Mouse (Mus musculus) liver, embryonic 14.5 days (tissue): Measurements from ENCODE around the gene Apex1. TPM values are rescaled to one million over a fixed set of nuclear protein-coding genes. Genes with fewer than 3 reads are reported as not detected.

Experiments
- ATAC-seq: fragments of 200-750 bp; cut with Nextera tagmentation; 2 replicates; pipeline ENCODE4 v1.8.0; 2017; ENCODE audit warnings: moderate number of reproducible peaks, mild to moderate bottlenecking, moderate library complexity; ENCODE audit not compliant: insufficient read depth
- DNase-seq, 3 experiments: peaks; one replicate each; pipeline ENCODE4 v3.0.0-alpha.2; 2012 to 2013; ENCODE audit warnings: low read depth in 3 of 3, low spot score in 3 of 3
- H3K27ac ChIP-seq: fragments of 300-500 bp; sonication (generic); 2 replicates; pipeline ENCODE4 v1.5.1; 2014; ENCODE audit warnings: moderate library complexity, mild to moderate bottlenecking, control low read depth, inconsistent platforms
- H3K27me3 ChIP-seq: fragments of 300-500 bp; sonication (generic); 2 replicates; pipeline ENCODE4 v1.6.1; 2014; ENCODE audit warnings: mild to moderate bottlenecking, low read length, moderate library complexity; ENCODE audit not compliant: control insufficient read depth, insufficient read depth
- H3K36me3 ChIP-seq: fragments of 300-500 bp; sonication (generic); replicated peaks from 2 replicates; pipeline ENCODE4 v1.6.1; 2014; ENCODE audit warnings: low read depth; ENCODE audit not compliant: control insufficient read depth, insufficient read depth
- H3K4me1 ChIP-seq, 2 experiments: fragments of 200-500 bp in 1 of 2; fragments of 300-500 bp in 1 of 2; sonication (generic) in 1 of 2; replicated peaks; 2 replicates each; pipeline ENCODE4 v1.6.1; 2012 to 2014; ENCODE audit warnings: antibody characterized with exemption in 1 of 2, inconsistent platforms in 1 of 2, low read length in 1 of 2; ENCODE audit not compliant: control insufficient read depth in 2 of 2, insufficient read depth in 2 of 2
- H3K4me2 ChIP-seq: fragments of 300-500 bp; sonication (generic); 2 replicates; pipeline ENCODE4 v1.6.1; 2014; ENCODE audit warnings: low read depth, mild to moderate bottlenecking, control low read depth, moderate library complexity
- H3K4me3 ChIP-seq, 2 experiments: fragments of 200-500 bp in 1 of 2; fragments of 300-500 bp in 1 of 2; sonication (generic) in 1 of 2; 2 replicates each; pipeline ENCODE4 v1.5.1; 2012 to 2014; ENCODE audit warnings: low read depth in 2 of 2, low read length in 2 of 2, mild to moderate bottlenecking in 2 of 2, control low read depth in 1 of 2, inconsistent platforms in 1 of 2, moderate library complexity in 1 of 2; ENCODE audit not compliant: insufficient read depth in 1 of 2
- H3K9ac ChIP-seq: fragments of 300-500 bp; sonication (generic); replicated peaks from 2 replicates; pipeline ENCODE4 v1.6.1; 2014; ENCODE audit warnings: mild to moderate bottlenecking, control low read depth, moderate library complexity
- H3K9me3 ChIP-seq: fragments of 300-500 bp; sonication (generic); 2 replicates; pipeline ENCODE4 v1.6.1; 2016; ENCODE audit warnings: low read length, mixed read lengths; ENCODE audit not compliant: control insufficient read depth
- CTCF ChIP-seq: IDR thresholded peaks from 2 replicates; pipeline ENCODE4 v1.5.1; 2016; ENCODE audit warnings: antibody characterized with exemption, low read depth, control low read depth
- EP300 ChIP-seq: IDR thresholded peaks from 2 replicates; pipeline ENCODE4 v1.6.1; 2016; ENCODE audit warnings: antibody characterized with exemption, low read depth
- WGBS: fragments of 180-500 bp; shearing (Covaris S2); extraction: QIAGEN DNeasy Blood & Tissue Kit; methylation state at CpG from one replicate; pipeline ENCODE4 v1.1.7; 2014; ENCODE audit not compliant: insufficient replicate concordance; 5-methylcytosine and 5-hydroxymethylcytosine counted together
- polyA plus RNA-seq, 2 experiments: library from polyadenylated mRNA; depleted of rRNA in 1 of 2; stranded (reverse) in 1 of 2; unstranded in 1 of 2; fragments of >200 nt; fragmentation: Nextera tagmentation in 1 of 2; extraction: Ambion mirVana in 1 of 2; gene quantifications; 2 replicates each; pipeline versions ENCODE4 v1.2.1 to v1.2.3; 2012 to 2014

Apex1 gene
- polyA plus RNA-seq, 2 experiments = 51.3 to 90.8 TPM

GRCm38 (mm10) chr14:50891621-50892020, 33.1 kb upstream of the Apex1 start:
- TF ChIP-seq EP300 (no peak), CTCF (no peak)
- Histone ChIP-seq H3K36me3 (no peaks in the 10 kb centered on the region), H3K4me1 (peaks cover 0 to 2% of the 10 kb centered on the region in 2 experiments; a peak in 1 of 4 replicates), H3K4me3 (no peak overlapping the region), H3K9me3 (no peaks in the 10 kb centered on the region), H3K4me2 (no peak overlapping the region), H3K27ac (no peak overlapping the region), H3K9ac (no peak overlapping the region), H3K27me3 (peaks cover 4% of the 10 kb centered on the region)
- ATAC-seq (no peak), DNase-seq (no peak)
- 81% methylated on average over 8 of the region's 8 CpGs for WGBS

- 56% methylated on average over 7 of the region's 7 CpGs for WGBS
These were observed 32.7 kb upstream of the Apex1 start for GRCm38 (mm10) chr14:50892091-50892490.

GRCm38 (mm10) chr14:50892541-50893459, 32.0 kb upstream of the Apex1 start:
- Histone ChIP-seq H3K9me3 (no peaks in the 10 kb centered on the region), H3K4me1 (peaks cover 0 to 2% of the 10 kb centered on the region in 2 experiments; a peak in 1 of 4 replicates), H3K4me2 (no peak overlapping the region), H3K36me3 (no peaks in the 10 kb centered on the region), H3K4me3 (no peak overlapping the region), H3K27ac (no peak overlapping the region), H3K9ac (no peak overlapping the region), H3K27me3 (peaks cover 9% of the 10 kb centered on the region)
- TF ChIP-seq CTCF = no peak
- TF ChIP-seq EP300 = no peak
- WGBS = 63% methylated on average over 22 of the region's 22 CpGs
- DNase-seq (no peak), ATAC-seq (no peak)

More at GRCm38 (mm10) chr14:50892091-50892490, 32.7 kb upstream of the Apex1 start:
- no peak overlapping the region for H3K27ac ChIP-seq
- H3K4me2 ChIP-seq = no peak overlapping the region
- H3K9me3 ChIP-seq = no peaks in the 10 kb centered on the region
- DNase-seq (no peak), ATAC-seq (no peak)
- TF ChIP-seq EP300 = no peak
- no peak for TF ChIP-seq CTCF
- H3K36me3 ChIP-seq = no peaks in the 10 kb centered on the region
- no peak overlapping the region for H3K9ac ChIP-seq
- peaks cover 8% of the 10 kb centered on the region for H3K27me3 ChIP-seq
- no peak overlapping the region for H3K4me3 ChIP-seq
- peaks cover 0 to 2% of the 10 kb centered on the region in 2 experiments; a peak in 1 of 4 replicates for H3K4me1 ChIP-seq

- ATAC-seq (no peak), DNase-seq (no peak)
- Histone ChIP-seq H3K4me3 (no peak overlapping the region), H3K27me3 (peaks cover 9% of the 10 kb centered on the region), H3K4me1 (peaks cover 0 to 2% of the 10 kb centered on the region in 2 experiments; a peak in 1 of 4 replicates), H3K27ac (no peak overlapping the region), H3K36me3 (no peaks in the 10 kb centered on the region), H3K9me3 (no peaks in the 10 kb centered on the region), H3K9ac (no peak overlapping the region), H3K4me2 (no peak overlapping the region)
- TF ChIP-seq EP300 = no peak
- no peak for TF ChIP-seq CTCF
These were observed 29.4 kb upstream of the Apex1 start for GRCm38 (mm10) chr14:50895407-50895806.
